ENCODE assay signal across 8 mouse cellular contexts in the genomic region with DNA sequence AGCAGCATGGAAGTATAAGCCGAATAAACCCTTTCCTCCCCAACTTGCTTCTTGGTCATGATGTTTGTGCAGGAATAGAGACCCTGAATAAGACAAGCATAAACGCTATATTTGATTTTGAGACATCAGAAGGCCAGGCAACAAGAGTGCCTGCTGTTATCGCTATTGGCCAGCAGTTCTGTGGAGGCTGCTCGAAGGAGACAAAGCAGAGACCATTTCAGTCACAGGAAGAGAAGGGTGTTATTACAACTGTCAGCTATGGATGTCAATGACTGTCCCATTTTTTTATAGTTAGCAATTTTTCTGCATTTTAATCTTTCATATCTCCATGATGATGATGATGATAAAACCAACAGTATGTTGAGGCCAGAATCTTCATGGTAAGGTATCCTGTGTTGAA.
"Had no signal": no experiment of that assay in that cellular context is flagged by ENCODE, and none has a peak within 500 bp of the region (broad histone marks: within the 10 kb centered on the region; RNA-seq: fewer than 3 reads in every experiment).

No protein-coding gene starts in this region.

- H3K9ac ChIP-seq: midbrain, embryonic 13.5 days; neural tube, embryonic 12.5 days had no signal

- ATAC-seq: intestine, postnatal 0 days; lung, postnatal 0 days; midbrain, embryonic 13.5 days had no signal

- H3K27ac ChIP-seq: left cerebral cortex, adult 2 months; limb, embryonic 10.5 days; midbrain, embryonic 13.5 days; neural tube, embryonic 12.5 days had no signal

- H3K27me3 ChIP-seq: midbrain, embryonic 13.5 days; neural tube, embryonic 12.5 days had no signal

- DNase-seq: lung, adult 2 months had no signal

- H3K4me1 ChIP-seq: limb, embryonic 10.5 days; midbrain, embryonic 13.5 days; neural tube, embryonic 12.5 days had no signal

- H3K4me2 ChIP-seq: midbrain, embryonic 13.5 days; neural tube, embryonic 12.5 days had no signal

- H3K4me3 ChIP-seq: left cerebral cortex, adult 2 months; limb, embryonic 10.5 days; midbrain, embryonic 13.5 days; myocyte; neural tube, embryonic 12.5 days had no signal

- H3K9me3 ChIP-seq: limb, embryonic 10.5 days; midbrain, embryonic 13.5 days; neural tube, embryonic 12.5 days had no signal

- H3K36me3 ChIP-seq: limb, embryonic 10.5 days; midbrain, embryonic 13.5 days; neural tube, embryonic 12.5 days had no signal
